Mouse (Mus musculus) adrenal gland, adult 8-10 months (tissue): ENCODE data around the gene Zfp583. TPM values are rescaled to one million over a fixed set of nuclear protein-coding genes. Genes with fewer than 3 reads are reported as not detected.
A peak's percentile ranks its signal among the peaks of the same experiment; 100 is the strongest.

Experiments
- DNase-seq: peaks from one replicate; pipeline ENCODE4 v3.0.0; 2022
- total RNA-seq, 4 experiments: library from RNA; stranded (reverse); gene quantifications; 2 replicates each; pipeline ENCODE4 v1.2.4; 2022

Zfp583 gene
- total RNA-seq, 4 experiments from 2014 or later, result 4.1 to 4.7 (median 4.4) TPM

- peak; percentile 97 for DNase-seq
These were observed 45.0 kb downstream of the Zfp583 start, which contains the start of gene Zfp667 for GRCm38 (mm10) chr7:6285842-6286705. Gene Zfp667 (plus strand): TSS chr7:6286579.

GRCm38 (mm10) chr7:6285366-6285765, 45.7 kb downstream of the Zfp583 start:
- DNase-seq, result no peak

- no peak for DNase-seq
These were observed 46.6 kb downstream of the Zfp583 start for GRCm38 (mm10) chr7:6284442-6285012.

- peak; percentile 73 for DNase-seq
These were observed 47.5 kb downstream of the Zfp583 start for GRCm38 (mm10) chr7:6283451-6284075.

- DNase-seq, result peak; percentile 39
These were observed 48.3 kb downstream of the Zfp583 start for GRCm38 (mm10) chr7:6282749-6283148.

GRCm38 (mm10) chr7:6277906-6278305, 53.2 kb downstream of the Zfp583 start:
- no peak for DNase-seq

- DNase-seq, result no peak
These were observed 65.4 kb downstream of the Zfp583 start for GRCm38 (mm10) chr7:6265695-6266094.

Other genes starting within 250 kb of the Zfp583 start
- gene Zfp787, start 175.3 kb downstream of the Zfp583 start, total RNA-seq, result 10 to 100 TPM; 42.8 to 60.3 (median 58.4) TPM
- gene Zfp444, start 159.1 kb downstream of the Zfp583 start, total RNA-seq, result 10 to 100 TPM; 33.7 to 39.7 (median 35.2) TPM
- gene Galp, start 134.2 kb downstream of the Zfp583 start, total RNA-seq, result not detected
- gene Zscan5b, start 109.0 kb downstream of the Zfp583 start, total RNA-seq, result not detected
- not detected for gene Epp13, start 78.6 kb downstream of the Zfp583 start, total RNA-seq
- gene Zfp667, start 44.7 kb downstream of the Zfp583 start, total RNA-seq, result 10 to 100 TPM; 10.0 to 15.3 (median 11.3) TPM
- 1 to 10 TPM; 1.0 to 2.2 (median 1.4) TPM for gene Gm3854, start 12.5 kb upstream of the Zfp583 start, total RNA-seq
- 1 to 10 TPM; 2.7 to 5.0 (median 3.8) TPM for gene Zfp78, start 32.0 kb upstream of the Zfp583 start, total RNA-seq
- gene Zfp28, start 52.0 kb upstream of the Zfp583 start, total RNA-seq, result 1 to 10 TPM; 4.2 to 9.0 (median 6.5) TPM
- 1 to 10 TPM in 2 of 4 experiments, under 1 TPM in 2; 0.35 to 1.4 (median 0.78) TPM for gene Smim17, start 67.4 kb upstream of the Zfp583 start, total RNA-seq
- under 1 TPM in 1 of 4 experiments, not detected in 3; 0.05 TPM for gene Gm20715, start 79.0 kb upstream of the Zfp583 start, total RNA-seq
- gene Olfr1344, start 107.4 kb upstream of the Zfp583 start, total RNA-seq, result under 1 TPM in 2 of 4 experiments, not detected in 2; 0.27 to 0.46 TPM
- under 1 TPM in 1 of 4 experiments, not detected in 3; 0.03 TPM for gene Olfr1336, start 124.9 kb upstream of the Zfp583 start, total RNA-seq
- gene Olfr1346, start 135.8 kb upstream of the Zfp583 start, total RNA-seq, result not detected
- not detected for gene Olfr5, start 155.7 kb upstream of the Zfp583 start, total RNA-seq
- not detected for gene Olfr1347, start 168.5 kb upstream of the Zfp583 start, total RNA-seq
- not detected for gene Olfr1348, start 177.5 kb upstream of the Zfp583 start, total RNA-seq
- not detected for gene Olfr1349, start 191.7 kb upstream of the Zfp583 start, total RNA-seq
- gene Olfr1350, start 233.6 kb upstream of the Zfp583 start, total RNA-seq, result not detected